Mouse (Mus musculus) neural tube, embryonic 11.5 days (tissue): ENCODE measurements around the gene Pak2. TPM values are rescaled to one million over a fixed set of nuclear protein-coding genes. Genes with fewer than 3 reads are reported as not detected.
"Not testable (repeated sequence)": the region's sequence is repeated elsewhere in the genome, so short reads cannot be mapped to it uniquely, and the experiment has no call there.

Experiments used
- ATAC-seq: fragments of 200-750 bp; cut with Nextera tagmentation; 2 replicates; pipeline ENCODE4 v1.8.0; 2017; ENCODE audit warnings: moderate number of reproducible peaks, mild to moderate bottlenecking, moderate TSS enrichment, moderate library complexity; ENCODE audit not compliant: insufficient read depth, low FRiP score, low TSS enrichment
- DNase-seq: peaks from one replicate; pipeline ENCODE4 v3.0.0-alpha.2; 2015; ENCODE audit warnings: low spot score
- H3K27ac ChIP-seq: fragments of 300-500 bp; sonication (generic); 2 replicates; pipeline ENCODE4 v1.5.1; 2014; ENCODE audit warnings: low read depth, mild to moderate bottlenecking, low read length
- H3K27me3 ChIP-seq: fragments of 300-500 bp; sonication (generic); 2 replicates; pipeline ENCODE4 v1.6.1; 2014; ENCODE audit warnings: mild to moderate bottlenecking, low read length, mixed read lengths; ENCODE audit not compliant: control insufficient read depth, insufficient read depth
- H3K36me3 ChIP-seq: fragments of 300-500 bp; sonication (generic); 2 replicates; pipeline ENCODE4 v1.6.1; 2014; ENCODE audit warnings: mild to moderate bottlenecking, low read length, moderate library complexity, mixed read lengths; ENCODE audit not compliant: control insufficient read depth, insufficient read depth
- H3K4me1 ChIP-seq: fragments of 300-500 bp; sonication (generic); 2 replicates; pipeline ENCODE4 v1.6.1; 2014; ENCODE audit warnings: low read length, mixed read lengths; ENCODE audit not compliant: control insufficient read depth, insufficient read depth
- H3K4me2 ChIP-seq: fragments of 300-500 bp; sonication (generic); 2 replicates; pipeline ENCODE4 v1.6.1; 2014; ENCODE audit warnings: low read depth, mild to moderate bottlenecking, moderate library complexity
- H3K4me3 ChIP-seq: fragments of 300-500 bp; sonication (generic); 2 replicates; pipeline ENCODE4 v1.5.1; 2014; ENCODE audit warnings: low read depth, low read length
- H3K9ac ChIP-seq: fragments of 300-500 bp; sonication (generic); 2 replicates; pipeline ENCODE4 v1.6.1; 2014; ENCODE audit warnings: mild to moderate bottlenecking, low read length
- H3K9me3 ChIP-seq: fragments of 300-500 bp; sonication (generic); 2 replicates; pipeline ENCODE4 v1.6.1; 2016; ENCODE audit warnings: low read length; ENCODE audit not compliant: control insufficient read depth
- WGBS: fragments of 180-500 bp; shearing (Covaris S2); extraction: QIAGEN DNeasy Blood & Tissue Kit; methylation state at CpG from one replicate; pipeline ENCODE4 v1.1.7; 2014; 5-methylcytosine and 5-hydroxymethylcytosine counted together
- polyA plus RNA-seq: library from polyadenylated mRNA; unstranded; fragments of >200 nt; fragmentation: Nextera tagmentation; extraction: Ambion mirVana; gene quantifications from 2 replicates; pipeline ENCODE4 v1.2.1, GENCODE M21; 2014

The Pak2 gene
- polyA plus RNA-seq, 1 experiment from 2014 or later = 48.4 TPM

GRCm38 (mm10) chr16:32102295-32102694 lies 23.2 kb upstream of the Pak2 start:
- H3K9me3 ChIP-seq = no peaks in the 10 kb centered on the region
- H3K4me3 ChIP-seq = no peak overlapping the region
- no peak overlapping the region for H3K4me2 ChIP-seq
- no peak for DNase-seq
- H3K27me3 ChIP-seq = no peaks in the 10 kb centered on the region
- H3K4me1 ChIP-seq = peaks cover 8% of the 10 kb centered on the region; the same call in 1 of the 2 replicates
- no peak overlapping the region for H3K27ac ChIP-seq
- WGBS = 95% methylated on average over 13 of the region's 13 CpGs
- no peak overlapping the region for H3K9ac ChIP-seq
- ATAC-seq = no peak
- peaks cover 4% of the 10 kb centered on the region; the same call in 1 of the 2 replicates for H3K36me3 ChIP-seq

DNA sequence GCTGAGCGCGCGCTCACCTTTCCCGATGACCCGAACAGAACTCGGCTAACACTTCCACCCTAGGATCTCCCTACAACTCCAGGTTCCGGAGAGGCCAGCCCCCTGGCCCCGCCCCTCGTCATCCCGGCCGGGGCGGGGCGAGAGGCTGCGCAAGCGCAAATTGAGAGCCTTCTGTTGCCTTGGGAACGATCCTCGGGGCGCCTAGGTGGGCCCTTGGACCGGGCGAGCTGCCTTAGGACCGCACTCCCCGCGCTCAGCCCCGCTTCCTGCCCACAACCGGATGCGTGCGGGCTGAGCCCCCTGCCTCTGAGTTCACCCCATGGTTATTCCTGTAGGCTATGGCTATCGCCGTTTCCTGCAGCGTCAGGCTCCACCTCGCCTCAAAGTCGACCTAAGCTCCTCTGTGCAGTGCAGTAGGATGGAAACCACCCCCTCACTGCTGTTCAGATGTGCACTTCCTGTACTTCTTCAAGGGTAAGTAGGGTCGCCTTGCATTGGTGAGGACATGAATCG lies 20.6 kb upstream of the Pak2 start, which contains the start of the genes Pigx and Cep19:
Gene Pigx (minus strand): TSS at position 103 of the 513 bp plus-strand sequence.
Gene Cep19 (plus strand): TSS at position 163 of the 513 bp plus-strand sequence.
- under 1% methylated on average over 34 of the region's 34 CpGs for WGBS
- peak; percentile 97 for ATAC-seq
- H3K36me3 ChIP-seq = peaks cover 3% of the 10 kb centered on the region
- 0 out of 2 replicates have a peak within 1 kb of the TSS, but pooled peaks have one; percentile 15 for H3K27ac ChIP-seq
- H3K4me3 ChIP-seq = peak within 1 kb of the TSS; percentile 76
- peak within 1 kb of the TSS; percentile 69 for H3K4me2 ChIP-seq
- DNase-seq = peak; percentile 96
- H3K9ac ChIP-seq = peak within 1 kb of the TSS; percentile 70
- H3K9me3 ChIP-seq = no peaks in the 10 kb centered on the region
- H3K27me3 ChIP-seq = no peaks in the 10 kb centered on the region
- peaks cover 8% of the 10 kb centered on the region; the same call in 1 of the 2 replicates for H3K4me1 ChIP-seq

GRCm38 (mm10) chr16:32098897-32099637 lies 19.9 kb upstream of the Pak2 start:
- Histone ChIP-seq H3K9me3 (no peaks in the 10 kb centered on the region), H3K4me1 (peaks cover 8% of the 10 kb centered on the region; the same call in 1 of the 2 replicates), H3K27ac (0 out of 2 replicates have a peak overlapping the region, but pooled peaks have one; percentile 15), H3K4me2 (peak overlapping the region; percentile 69), H3K36me3 (peaks cover 4% of the 10 kb centered on the region), H3K27me3 (no peaks in the 10 kb centered on the region), H3K9ac (peak overlapping the region; percentile 70), H3K4me3 (peak overlapping the region; percentile 76)
- WGBS = under 1% methylated on average over 33 of the region's 39 CpGs
- DNase-seq (no peak), ATAC-seq (peak; percentile 82)

DNA sequence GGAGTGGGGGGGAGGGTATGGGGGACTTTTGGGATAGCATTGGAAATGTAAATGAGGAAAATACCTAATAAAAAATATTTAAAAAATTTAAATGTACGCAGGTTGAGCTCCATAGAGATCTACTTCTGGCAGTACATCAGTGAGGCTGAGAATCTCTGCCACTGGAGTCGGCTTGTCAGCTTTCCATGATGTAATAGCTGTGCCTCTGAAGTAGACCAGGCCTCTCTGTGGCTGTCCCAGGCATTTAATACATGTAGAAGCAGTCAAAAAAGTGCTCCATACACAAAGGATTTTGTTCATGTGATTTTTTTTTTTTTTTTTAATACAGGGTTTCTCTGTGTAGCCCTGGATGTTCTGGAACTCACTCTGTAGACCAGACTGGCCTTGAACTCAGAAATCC lies 18.6 kb upstream of the Pak2 start:
- not testable (repeated sequence) for H3K4me3 ChIP-seq, H3K9me3 ChIP-seq, H3K9ac ChIP-seq, H3K4me2 ChIP-seq, H3K27ac ChIP-seq, H3K36me3 ChIP-seq, H3K4me1 ChIP-seq, DNase-seq, H3K27me3 ChIP-seq, ATAC-seq
- WGBS = 91% methylated on average over 2 of the region's 2 CpGs

DNA sequence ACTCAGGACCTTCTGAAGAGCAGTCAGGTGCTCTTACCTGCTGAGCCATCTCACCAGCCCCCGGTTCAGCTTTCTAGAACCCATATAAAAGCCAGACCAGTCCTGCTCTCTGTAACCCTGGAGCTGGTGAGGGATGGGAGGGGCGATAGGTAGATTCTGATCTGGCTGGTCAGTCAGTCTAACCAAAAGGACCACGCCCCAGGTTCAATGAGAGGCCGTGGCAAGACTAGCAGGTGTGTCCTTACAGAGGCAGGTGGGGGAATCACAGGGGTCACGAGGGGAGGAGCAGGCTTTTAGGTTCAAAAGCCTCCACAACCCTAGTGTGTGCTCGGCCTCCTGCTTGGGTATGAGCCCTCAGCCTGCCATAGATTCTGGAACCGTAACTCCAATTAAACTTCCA lies 12.3 kb upstream of the Pak2 start:
- DNase-seq = no peak
- Histone ChIP-seq H3K4me3 (no peak overlapping the region), H3K4me2 (no peak overlapping the region), H3K36me3 (peaks cover 6% of the 10 kb centered on the region), H3K9me3 (no peaks in the 10 kb centered on the region), H3K9ac (no peak overlapping the region), H3K27ac (no peak overlapping the region), H3K4me1 (no peaks in the 10 kb centered on the region), H3K27me3 (no peaks in the 10 kb centered on the region)
- WGBS = 94% methylated on average over 7 of the region's 7 CpGs
- ATAC-seq = no peak

GRCm38 (mm10) chr16:32087629-32088443 lies 8.7 kb upstream of the Pak2 start:
- no peak for ATAC-seq
- no peaks in the 10 kb centered on the region for H3K9me3 ChIP-seq
- WGBS = 86% methylated on average over 17 of the region's 17 CpGs
- peaks cover 8% of the 10 kb centered on the region for H3K36me3 ChIP-seq
- no peak for DNase-seq
- no peaks in the 10 kb centered on the region for H3K4me1 ChIP-seq
- no peak overlapping the region for H3K4me3 ChIP-seq
- no peaks in the 10 kb centered on the region for H3K27me3 ChIP-seq
- no peak overlapping the region for H3K9ac ChIP-seq
- no peak overlapping the region for H3K4me2 ChIP-seq
- no peak overlapping the region for H3K27ac ChIP-seq

GRCm38 (mm10) chr16:32078408-32078990 lies 643 bp downstream of the Pak2 start:
- H3K27me3 ChIP-seq = no peaks in the 10 kb centered on the region
- H3K4me1 ChIP-seq = peaks cover 9% of the 10 kb centered on the region
- peak overlapping the region; percentile 93 for H3K9ac ChIP-seq
- peak overlapping the region; percentile 59 for H3K4me2 ChIP-seq
- ATAC-seq (peak; percentile 74; the same call in 1 of the 2 replicates), DNase-seq (no peak)
- peak overlapping the region; percentile 80 for H3K4me3 ChIP-seq
- no peaks in the 10 kb centered on the region for H3K36me3 ChIP-seq
- no peaks in the 10 kb centered on the region for H3K9me3 ChIP-seq
- H3K27ac ChIP-seq = peak overlapping the region; percentile 93
- under 1% methylated on average over 30 of the region's 30 CpGs for WGBS

DNA sequence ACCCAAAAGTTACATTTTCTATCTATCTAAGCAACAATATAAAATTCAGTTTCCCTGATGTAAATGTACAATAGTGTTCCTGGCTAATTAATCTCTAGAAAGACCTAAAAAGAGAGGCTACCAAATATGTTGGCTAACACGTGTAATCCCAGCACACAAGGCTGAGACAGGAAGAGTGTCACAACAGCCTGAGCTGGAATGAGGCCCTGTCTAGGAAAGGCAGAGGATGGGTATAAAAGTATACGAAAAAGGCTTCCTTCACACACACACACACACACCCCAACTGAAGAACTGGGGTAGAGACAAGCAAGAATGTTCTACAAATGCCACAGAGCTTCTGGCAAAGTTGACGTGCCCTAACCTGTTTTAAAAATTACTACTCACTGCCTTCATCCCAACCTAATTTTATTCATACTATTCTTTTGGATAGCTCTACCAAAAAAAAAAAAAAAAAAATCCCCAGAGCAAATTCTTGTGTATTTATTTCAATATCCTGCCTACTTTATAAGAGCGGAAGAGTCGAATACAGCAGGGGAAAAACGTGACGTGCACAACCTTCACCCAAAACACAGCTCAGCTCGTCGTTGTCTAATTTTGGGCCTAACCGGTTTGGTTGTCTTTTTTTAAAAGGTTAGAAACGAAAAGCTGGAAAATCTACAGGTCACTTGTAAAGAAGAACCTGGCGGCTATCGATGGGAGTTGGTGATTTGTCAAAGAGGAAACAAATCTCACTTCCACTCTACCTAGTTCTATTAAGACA lies 1.3 kb downstream of the Pak2 start:
- peak overlapping the region; percentile 93 for H3K9ac ChIP-seq
- no peak overlapping the region for H3K27ac ChIP-seq
- no peak for DNase-seq
- ATAC-seq = no peak
- H3K36me3 ChIP-seq = no peaks in the 10 kb centered on the region
- 17% methylated on average over 13 of the region's 13 CpGs for WGBS
- peaks cover 9% of the 10 kb centered on the region for H3K4me1 ChIP-seq
- peak overlapping the region; percentile 59 for H3K4me2 ChIP-seq
- no peaks in the 10 kb centered on the region for H3K9me3 ChIP-seq
- peak overlapping the region; percentile 80 for H3K4me3 ChIP-seq
- H3K27me3 ChIP-seq = no peaks in the 10 kb centered on the region
